Comparison of ENCODE assay signal across 12 mouse cellular contexts in the genomic region with DNA sequence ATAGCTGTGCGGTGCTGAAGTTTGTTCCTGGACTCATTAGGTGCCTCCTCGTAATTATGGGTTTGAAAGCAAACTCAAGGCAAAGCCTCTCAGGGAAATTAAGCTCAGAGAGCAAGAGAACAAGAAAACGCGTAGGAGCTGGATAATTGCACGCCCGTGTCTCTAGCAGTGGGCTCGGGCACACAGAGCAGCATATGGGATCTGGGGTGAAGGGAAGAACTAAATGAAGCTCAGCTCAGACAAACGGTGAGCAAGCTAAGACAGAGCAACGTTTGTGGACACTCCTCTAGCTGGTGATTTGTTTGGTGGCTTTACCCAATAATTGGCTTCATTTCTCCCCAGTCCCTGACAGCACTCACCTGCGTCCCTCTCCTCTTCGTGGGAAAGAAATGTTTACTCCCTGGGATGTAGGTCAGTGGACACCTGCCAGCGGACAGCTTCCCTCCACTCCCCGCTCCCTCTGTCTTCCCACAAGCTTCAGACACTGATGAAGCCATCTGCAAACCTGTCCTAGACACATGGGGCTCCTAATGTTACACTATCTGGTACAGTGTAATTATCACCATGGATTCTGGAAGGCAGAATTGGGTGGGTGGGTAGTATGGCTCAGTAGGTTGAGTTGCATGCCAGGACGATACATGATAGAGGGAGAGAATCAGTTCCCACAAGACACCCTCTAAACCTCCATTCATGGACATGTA. TPM values are rescaled to one million over a fixed set of nuclear protein-coding genes. Genes with fewer than 3 reads are reported as not detected.
DNase-seq lines count a peak whose midpoint lies in the region.
"Had no signal": no experiment of that assay in that cellular context is flagged by ENCODE, and none has a peak within 500 bp of the region (broad histone marks: within the 10 kb centered on the region; RNA-seq: fewer than 3 reads in every experiment).

No protein-coding gene starts in this region.

- DNase-seq in layer of hippocampus, adult 11-12 months (ENCODE audit: low spot score), result peak; percentile 43
- no peak for DNase-seq in layer of hippocampus, adult 9-10 months (ENCODE audit: low spot score)
- peak; percentile 7 for DNase-seq in Muller cell, postnatal 12 days (ENCODE audit: inconsistent ontology term)
- peak; percentile 79 for DNase-seq in brain, adult 2 months (ENCODE audit: low read depth, low spot score)
- DNase-seq in layer of hippocampus, postnatal 36 days, result peak; percentile 27 to 43
- DNase-seq in gastrocnemius, adult 18-20 months (ENCODE audit: low spot score), result no peak
- no peak for DNase-seq in ovary, adult 18-20 months (ENCODE audit: low spot score)
- DNase-seq: adrenal gland, adult 8-10 months; heart, postnatal 10 days; kidney, adult 8-10 months; kidney, postnatal 14 days had no signal

RNA-seq across cellular contexts. Expression of gene Gpr26, which starts 39.9 kb away (rescaled TPM):
- 10 to 100 TPM; 52.0 to 53.4 TPM for total RNA-seq in layer of hippocampus, postnatal 36 days (2021)
- total RNA-seq in gastrocnemius, adult 18-20 months (2021), result not detected
- total RNA-seq: heart, postnatal 10 days; monocyte, adult 5-6 weeks had no signal

Comparison
In these comparisons a context has a peak if more than half of its experiments do, and no peak if none do; other contexts are left out.
1. DNase-seq: peak in layer of hippocampus, adult 11-12 months (single experiment), Muller cell, postnatal 12 days (single experiment), brain, adult 2 months (single experiment) and layer of hippocampus, postnatal 36 days (2 of 2); none in layer of hippocampus, adult 9-10 months (single experiment), gastrocnemius, adult 18-20 months (single experiment) and ovary, adult 18-20 months (single experiment).
2. RNA of gene Gpr26, which starts 39.9 kb away (total RNA-seq): 52.0 to 53.4 TPM in layer of hippocampus, postnatal 36 days; not detected in gastrocnemius, adult 18-20 months; every median in the first group is over 10 times any median in the second.